Mouse (Mus musculus): ENCODE results near the gene Vmn1r129. TPM values are rescaled to one million over a fixed set of nuclear protein-coding genes. Genes with fewer than 3 reads are reported as not detected.
"Not testable (repeated sequence)": the region's sequence is repeated elsewhere in the genome, so short reads cannot be mapped to it uniquely, and the experiment has no call there.

Vmn1r129 gene
- total RNA-seq (2022), result not detected

DNA sequence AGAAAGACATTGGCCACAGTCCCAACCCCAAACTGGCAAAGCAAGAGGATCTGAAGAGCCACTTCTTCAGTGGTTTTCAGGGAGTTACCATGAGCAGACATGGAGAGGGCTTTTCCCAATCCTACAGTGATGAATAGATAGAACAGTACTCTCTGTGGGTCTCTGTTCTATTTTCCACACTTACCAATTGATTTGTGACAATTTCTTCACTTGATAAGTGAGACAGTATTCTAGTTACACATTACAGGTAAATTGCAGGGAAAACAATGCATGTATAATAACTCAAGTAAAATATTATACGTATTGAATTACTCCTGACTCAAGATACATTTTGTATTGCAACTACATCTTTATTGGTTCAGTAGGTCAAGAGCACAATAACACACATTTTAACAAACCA lies at the start of gene Vmn1r129:
Vmn1r129 (minus strand) TSS at position 101 of the 400 bp plus-strand sequence.
- not testable (repeated sequence) for DNase-seq (ENCODE audit: low spot score in 2 of 2)

GRCm38 (mm10) chr7:21349073-21349472 lies 12.0 kb downstream of the Vmn1r129 start, which contains the start of gene Vmn1r128:
Gene Vmn1r128 (plus strand): TSS chr7:21349373.
- not testable (repeated sequence) for DNase-seq (ENCODE audit: low spot score in 2 of 2)

- DNase-seq (ENCODE audit: low spot score in 2 of 2), result not testable (repeated sequence)
These were observed 41.3 kb downstream of the Vmn1r129 start, which contains the start of gene Vmn1r127 for GRCm38 (mm10) chr7:21319761-21320160. Gene Vmn1r127 (minus strand): TSS chr7:21319861.

Other genes starting within 250 kb of the Vmn1r129 start
- gene Vmn1r122, start 227.2 kb downstream of the Vmn1r129 start, total RNA-seq (2022), result not detected
- not detected for gene Vmn1r123, start 199.1 kb downstream of the Vmn1r129 start, total RNA-seq (2022)
- gene Gm5157, start 170.9 kb downstream of the Vmn1r129 start, total RNA-seq (2022), result not detected
- gene Vmn1r124, start 100.7 kb downstream of the Vmn1r129 start, total RNA-seq (2022), result not detected
- not detected for gene Vmn1r125, start 89.1 kb downstream of the Vmn1r129 start, total RNA-seq (2022)
- not detected for gene Vmn1r126, start 59.8 kb downstream of the Vmn1r129 start, total RNA-seq (2022)
- gene Vmn1r127, start 41.4 kb downstream of the Vmn1r129 start, total RNA-seq (2022), result not detected
- gene Vmn1r128, start 11.9 kb downstream of the Vmn1r129 start, total RNA-seq (2022), result not detected
- not detected for gene Gm6882, start 71.5 kb upstream of the Vmn1r129 start, total RNA-seq (2022)
- not detected for gene Vmn1r130, start 150.5 kb upstream of the Vmn1r129 start, total RNA-seq (2022)
- not detected for gene Vmn1r131, start 184.8 kb upstream of the Vmn1r129 start, total RNA-seq (2022)